Mouse (Mus musculus): ENCODE data around the gene Xbp1.

GRCm38 (mm10) chr11:5500903-5501741 is 19.3 kb upstream of the Xbp1 start:
- no peak for TF ChIP-seq MAX (IDR thresholded peaks at IDR 0.05)
- no peak for TF ChIP-seq CTCF (IDR thresholded peaks at IDR 0.05; ENCODE audit: control insufficient read depth, insufficient read depth, insufficient read length)
- TF ChIP-seq USF1 (IDR thresholded peaks at IDR 0.05; ENCODE audit: low read depth): no peak
